Mouse (Mus musculus) lung, postnatal 0 days (tissue): ENCODE data around the gene Inafm2. TPM values are rescaled to one million over a fixed set of nuclear protein-coding genes. Genes with fewer than 3 reads are reported as not detected.

Experiments used
- ATAC-seq: fragments of 200-750 bp; cut with Nextera tagmentation; 2 replicates; pipeline ENCODE4 v1.8.0; 2017; ENCODE audit warnings: moderate library complexity
- DNase-seq: peaks from one replicate; pipeline ENCODE4 v3.0.0-alpha.2; 2016; ENCODE audit warnings: low spot score
- H3K27ac ChIP-seq: fragments of 300-500 bp; sonication (generic); 2 replicates; pipeline ENCODE4 v1.5.1; 2014; ENCODE audit warnings: antibody characterized with exemption, mild to moderate bottlenecking, low read length, mixed read lengths
- H3K27me3 ChIP-seq: fragments of 300-500 bp; sonication (generic); replicated peaks from 2 replicates; pipeline ENCODE4 v1.6.1; 2014; ENCODE audit warnings: low read length, mixed read lengths; ENCODE audit not compliant: insufficient read depth
- H3K36me3 ChIP-seq: fragments of 300-500 bp; sonication (generic); 2 replicates; pipeline ENCODE4 v1.6.1; 2014; ENCODE audit warnings: low read length, mixed read lengths; ENCODE audit not compliant: insufficient read depth
- H3K4me1 ChIP-seq: fragments of 300-500 bp; sonication (generic); 2 replicates; pipeline ENCODE4 v1.6.1; 2014; ENCODE audit warnings: antibody characterized with exemption, low read depth, low read length, mixed read lengths; ENCODE audit not compliant: insufficient read depth
- H3K4me2 ChIP-seq: fragments of 300-500 bp; sonication (generic); replicated peaks from 2 replicates; pipeline ENCODE4 v1.6.1; 2014; ENCODE audit warnings: low read depth, mild to moderate bottlenecking, low read length, moderate library complexity, mixed read lengths
- H3K4me3 ChIP-seq: fragments of 300-500 bp; sonication (generic); 2 replicates; pipeline ENCODE4 v1.5.1; 2014; ENCODE audit warnings: low read depth, low read length
- H3K9ac ChIP-seq: fragments of 300-500 bp; sonication (generic); replicated peaks from 2 replicates; pipeline ENCODE4 v1.6.1; 2014; ENCODE audit warnings: low read depth, mild to moderate bottlenecking
- H3K9me3 ChIP-seq: fragments of 300-500 bp; sonication (generic); 2 replicates; pipeline ENCODE4 v1.6.1; 2016; ENCODE audit warnings: low read length, mixed read lengths
- CTCF ChIP-seq: IDR thresholded peaks from 2 replicates; pipeline ENCODE4 v1.5.1; 2016; ENCODE audit warnings: antibody characterized with exemption, mild to moderate bottlenecking
- EP300 ChIP-seq: IDR thresholded peaks from 2 replicates; pipeline ENCODE4 v1.6.1; 2016; ENCODE audit warnings: antibody characterized with exemption, mild to moderate bottlenecking, control low read depth
- WGBS: fragments of 180-500 bp; shearing (Covaris S2); extraction: QIAGEN DNeasy Blood & Tissue Kit; methylation state at CpG from one replicate; pipeline ENCODE4 v1.1.7; 2014; 5-methylcytosine and 5-hydroxymethylcytosine counted together
- polyA plus RNA-seq: library from polyadenylated mRNA; unstranded; fragments of >200 nt; fragmentation: Nextera tagmentation; extraction: Ambion mirVana; gene quantifications from 2 replicates; pipeline ENCODE4 v1.2.1, GENCODE M21; 2015

Gene Inafm2
- polyA plus RNA-seq, 1 experiment from 2014 or later: 34.5 TPM

DNA sequence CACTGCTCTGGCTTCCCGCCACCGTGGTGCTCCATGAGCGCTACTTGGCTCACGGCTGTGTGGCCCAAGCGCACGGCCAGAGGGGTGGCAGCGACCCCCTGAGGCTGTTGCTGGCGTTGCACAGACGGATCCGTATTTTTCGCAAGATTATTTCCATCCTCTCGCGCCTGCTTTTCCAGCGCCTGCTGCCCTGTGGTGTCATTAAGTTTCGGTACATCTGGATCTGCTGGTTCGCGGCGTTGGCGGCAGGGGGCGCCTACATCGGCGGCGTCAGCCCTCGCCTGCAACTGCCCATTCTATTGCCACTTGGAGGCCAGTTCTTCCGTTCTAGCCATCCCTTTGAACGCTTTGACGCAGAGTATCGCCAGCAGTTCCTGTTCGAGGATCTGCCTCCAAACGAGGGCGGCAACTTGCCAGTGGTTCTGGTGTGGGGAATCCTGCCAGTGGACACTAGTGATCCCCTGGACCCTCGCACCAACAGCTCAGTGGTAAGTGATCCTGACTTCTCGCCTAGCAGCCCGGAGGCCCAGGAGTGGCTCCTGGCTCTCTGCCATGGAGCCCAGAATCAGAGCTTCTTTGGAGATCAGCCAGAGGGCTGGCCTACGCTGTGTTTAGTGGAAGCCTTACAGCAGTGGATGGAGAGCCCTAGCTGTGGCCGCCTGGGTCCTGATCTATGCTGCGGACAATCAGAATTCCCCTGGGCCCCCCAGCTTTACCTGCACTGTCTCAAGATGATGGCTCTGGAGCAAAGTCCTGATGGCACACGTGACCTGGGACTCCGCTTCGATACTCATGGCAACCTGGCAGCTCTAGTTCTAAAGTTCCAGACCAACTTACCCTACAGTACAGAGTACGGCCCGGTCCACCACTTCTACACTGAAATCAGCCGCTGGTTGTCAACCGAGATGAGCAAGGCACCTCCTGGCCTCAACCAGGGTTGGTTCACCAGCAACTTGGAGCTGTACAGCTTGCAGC is 45.3 kb downstream of the Inafm2 start:
- H3K27me3 ChIP-seq: no peaks in the 10 kb centered on the region
- DNase-seq (peak; percentile 89), ATAC-seq (peak; percentile 88)
- peak overlapping the region; percentile 8; the same call in 1 of the 2 replicates for H3K4me3 ChIP-seq
- no peak overlapping the region for H3K9ac ChIP-seq
- H3K27ac ChIP-seq: no peak overlapping the region
- 17% methylated on average over 44 of the region's 44 CpGs for WGBS
- TF ChIP-seq EP300 (no peak), CTCF (peak; percentile 90)
- H3K4me1 ChIP-seq: peaks cover 8% of the 10 kb centered on the region; the same call in 1 of the 2 replicates
- H3K9me3 ChIP-seq: no peaks in the 10 kb centered on the region
- H3K4me2 ChIP-seq: peak overlapping the region; percentile 45
- no peaks in the 10 kb centered on the region for H3K36me3 ChIP-seq

DNA sequence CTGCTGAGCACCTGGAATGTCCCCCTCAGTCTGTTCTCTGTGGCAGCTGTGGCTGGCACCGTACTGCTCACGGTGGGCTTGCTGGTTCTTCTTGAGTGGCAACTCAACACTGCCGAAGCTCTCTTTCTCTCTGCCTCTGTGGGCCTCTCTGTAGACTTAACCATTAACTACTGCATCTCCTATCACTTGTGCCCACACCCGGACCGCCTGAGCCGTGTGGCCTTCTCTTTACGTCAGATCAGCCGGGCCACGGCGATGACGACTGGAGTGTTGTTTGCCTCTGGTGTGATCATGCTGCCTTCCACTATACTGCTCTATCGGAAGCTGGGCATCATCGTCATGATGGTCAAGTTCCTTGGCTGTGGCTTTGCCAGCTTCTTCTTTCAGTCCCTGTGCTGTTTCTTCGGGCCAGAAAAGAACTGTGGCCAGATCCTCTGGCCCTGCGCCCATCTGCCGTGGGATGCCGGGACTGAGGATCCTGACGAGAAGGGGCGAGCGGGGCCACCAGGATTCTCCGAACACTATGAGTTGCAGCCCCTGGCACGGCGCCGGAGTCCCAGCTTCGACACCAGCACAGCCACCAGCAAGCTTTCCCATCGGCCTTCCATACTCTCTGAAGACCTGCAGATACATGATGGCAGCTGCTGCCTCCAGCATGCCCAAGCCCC is 46.2 kb downstream of the Inafm2 start:
- no peak for TF ChIP-seq CTCF
- no peak for TF ChIP-seq EP300
- no peaks in the 10 kb centered on the region for H3K27me3 ChIP-seq
- no peak overlapping the region for H3K4me3 ChIP-seq
- no peak overlapping the region for H3K4me2 ChIP-seq
- no peaks in the 10 kb centered on the region for H3K9me3 ChIP-seq
- H3K4me1 ChIP-seq: peaks cover 8% of the 10 kb centered on the region; the same call in 1 of the 2 replicates
- ATAC-seq (no peak), DNase-seq (no peak)
- H3K36me3 ChIP-seq: no peaks in the 10 kb centered on the region
- H3K9ac ChIP-seq: no peak overlapping the region
- WGBS: 93% methylated on average over 26 of the region's 26 CpGs
- H3K27ac ChIP-seq: no peak overlapping the region

DNA sequence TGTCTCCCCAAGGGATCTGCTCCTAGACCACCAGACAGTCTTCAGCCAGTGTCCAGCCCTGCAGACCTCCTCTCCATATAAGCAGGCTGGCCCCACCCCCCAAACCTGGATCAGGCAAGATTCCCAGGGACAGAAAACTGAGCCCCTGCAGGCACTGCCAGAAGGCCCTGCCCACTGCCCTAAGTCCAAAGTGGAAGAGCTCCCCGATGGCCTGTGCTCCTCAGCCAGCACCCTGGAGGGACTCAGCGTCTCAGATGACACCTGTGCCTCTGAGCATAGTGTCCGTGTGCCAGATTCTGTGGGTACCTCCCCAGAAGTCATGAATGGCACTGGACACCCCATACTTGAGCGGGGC is 46.7 kb downstream of the Inafm2 start:
- DNase-seq (no peak), ATAC-seq (no peak)
- Histone ChIP-seq H3K4me3 (no peak overlapping the region), H3K27ac (no peak overlapping the region), H3K9me3 (no peaks in the 10 kb centered on the region), H3K36me3 (no peaks in the 10 kb centered on the region), H3K27me3 (no peaks in the 10 kb centered on the region), H3K9ac (no peak overlapping the region), H3K4me2 (no peak overlapping the region), H3K4me1 (peaks cover 8% of the 10 kb centered on the region; the same call in 1 of the 2 replicates)
- WGBS: 90% methylated on average over 4 of the region's 4 CpGs
- TF ChIP-seq EP300: no peak
- TF ChIP-seq CTCF: no peak

DNA sequence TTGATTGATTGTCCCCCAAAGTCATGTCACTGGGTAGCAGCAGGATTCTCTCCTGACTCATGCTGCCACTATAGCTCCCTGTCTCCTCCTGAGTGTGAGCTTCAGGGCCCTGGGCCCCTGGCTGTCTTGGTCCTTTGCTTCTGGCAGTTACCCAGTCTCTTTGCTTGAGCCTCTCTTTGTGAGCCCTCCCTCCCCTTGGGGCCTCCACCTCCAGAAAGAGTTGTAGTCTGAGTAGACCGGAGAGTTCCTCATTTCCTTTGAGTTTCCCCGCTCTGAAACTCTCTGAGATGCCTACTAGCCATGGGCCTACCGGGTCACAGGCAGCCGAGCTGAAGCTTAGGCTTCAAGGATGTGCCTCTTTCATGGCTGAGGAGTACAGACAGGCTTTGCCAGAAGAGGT is 48.1 kb downstream of the Inafm2 start:
- WGBS: 70% methylated on average over 4 of the region's 4 CpGs
- H3K27me3 ChIP-seq: no peaks in the 10 kb centered on the region
- no peak for DNase-seq
- TF ChIP-seq CTCF (no peak), EP300 (no peak)
- no peaks in the 10 kb centered on the region for H3K9me3 ChIP-seq
- no peak overlapping the region for H3K9ac ChIP-seq
- H3K4me2 ChIP-seq: no peak overlapping the region
- H3K27ac ChIP-seq: no peak overlapping the region
- H3K36me3 ChIP-seq: no peaks in the 10 kb centered on the region
- peaks cover 8% of the 10 kb centered on the region; the same call in 1 of the 2 replicates for H3K4me1 ChIP-seq
- no peak for ATAC-seq
- no peak overlapping the region for H3K4me3 ChIP-seq

Other genes with a start within 250 kb of the Inafm2 start
- gene Bmf, start 196.1 kb upstream of the Inafm2 start, polyA plus RNA-seq: 7.3 and 9.8 TPM in 2 replicates
- gene Bub1b, start 147.5 kb upstream of the Inafm2 start, polyA plus RNA-seq: 4.1 and 5.8 TPM in 2 replicates
- gene Pak6, start 82.5 kb upstream of the Inafm2 start, polyA plus RNA-seq: 1.1 and 2.0 TPM in 2 replicates
- gene Ankrd63, start 41.8 kb upstream of the Inafm2 start, polyA plus RNA-seq: 0.02 and 0.05 TPM in 2 replicates
- 1.6 TPM in 2 replicates for gene Plcb2, start 17.3 kb upstream of the Inafm2 start, polyA plus RNA-seq
- gene Ccdc9b, start 16.9 kb downstream of the Inafm2 start, polyA plus RNA-seq: 4.3 and 4.7 TPM in 2 replicates
- 11.9 and 13.6 TPM in 2 replicates for gene Phgr1, start 27.0 kb downstream of the Inafm2 start, polyA plus RNA-seq
- 0.95 and 1.1 TPM in 2 replicates for gene Disp2, start 34.0 kb downstream of the Inafm2 start, polyA plus RNA-seq
- gene Knstrn, start 68.2 kb downstream of the Inafm2 start, polyA plus RNA-seq: 4.9 and 9.0 TPM in 2 replicates
- 46.5 and 53.2 TPM in 2 replicates for gene Ivd, start 116.2 kb downstream of the Inafm2 start, polyA plus RNA-seq
- 5.1 and 5.4 TPM in 2 replicates for gene Bahd1, start 154.6 kb downstream of the Inafm2 start, polyA plus RNA-seq
- gene Chst14, start 180.7 kb downstream of the Inafm2 start, polyA plus RNA-seq: 20.8 and 22.0 TPM in 2 replicates